Mouse (Mus musculus) right cerebral cortex, adult 2 months (tissue): ENCODE measurements around the gene Spry1.
A peak's percentile ranks its signal among the peaks of the same experiment; 100 is the strongest.
"Not testable (repeated sequence)": the region's sequence is repeated elsewhere in the genome, so short reads cannot be mapped to it uniquely, and the experiment has no call there.

Experiments used
- DNase-seq, 2 experiments: peaks; one replicate each; pipeline ENCODE4 v3.0.0; 2021 to 2022; ENCODE audit warnings: low spot score in 2 of 2

The Spry1 gene

DNA sequence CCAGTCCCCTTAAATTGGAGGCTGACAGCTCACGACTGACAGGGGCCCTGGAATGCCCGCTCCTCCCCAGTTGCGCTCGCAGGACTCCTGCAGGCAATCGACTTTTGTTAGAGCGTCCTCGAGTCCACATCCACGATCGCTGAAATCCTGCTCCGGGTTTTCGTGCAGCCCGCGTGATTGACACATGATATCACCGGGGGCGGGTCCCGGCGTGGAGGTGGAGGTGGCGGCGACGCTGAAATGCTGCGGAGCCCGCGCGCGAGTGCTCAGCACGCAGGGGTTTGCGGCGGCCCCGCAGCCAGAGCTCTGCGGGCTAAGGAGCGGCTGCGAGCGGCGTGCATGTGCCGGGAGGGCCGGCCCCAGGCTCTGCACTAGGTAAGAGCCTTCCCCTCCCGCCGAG lies at the start of gene Spry1:
TSS of gene Spry1 (plus strand) at position 258 of the 400 bp plus-strand sequence.
- peak; percentile 99 for DNase-seq

DNA sequence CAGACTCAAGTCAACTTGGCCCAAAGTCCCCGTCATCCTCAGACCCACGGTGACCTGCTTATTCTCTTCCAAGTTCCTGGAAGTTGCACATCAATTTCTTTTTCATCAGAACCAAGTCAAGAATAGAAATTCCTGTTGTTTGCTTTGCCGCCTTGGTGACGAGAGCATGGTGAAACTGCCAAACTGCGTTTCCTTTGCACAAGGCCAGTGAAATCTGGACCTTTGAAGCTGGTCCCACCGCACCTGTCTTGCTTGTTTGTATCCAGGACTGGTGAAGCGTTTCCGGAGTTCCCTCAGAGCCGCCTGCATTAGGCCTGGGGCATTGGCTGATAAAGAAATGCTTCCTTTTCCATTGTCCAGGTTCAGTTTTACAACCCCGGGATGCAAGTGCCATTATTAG lies 44.0 kb upstream of the Spry1 start:
- no peak for DNase-seq

GRCm38 (mm10) chr3:37596519-37596918 lies 43.2 kb upstream of the Spry1 start:
- no peak for DNase-seq

DNA sequence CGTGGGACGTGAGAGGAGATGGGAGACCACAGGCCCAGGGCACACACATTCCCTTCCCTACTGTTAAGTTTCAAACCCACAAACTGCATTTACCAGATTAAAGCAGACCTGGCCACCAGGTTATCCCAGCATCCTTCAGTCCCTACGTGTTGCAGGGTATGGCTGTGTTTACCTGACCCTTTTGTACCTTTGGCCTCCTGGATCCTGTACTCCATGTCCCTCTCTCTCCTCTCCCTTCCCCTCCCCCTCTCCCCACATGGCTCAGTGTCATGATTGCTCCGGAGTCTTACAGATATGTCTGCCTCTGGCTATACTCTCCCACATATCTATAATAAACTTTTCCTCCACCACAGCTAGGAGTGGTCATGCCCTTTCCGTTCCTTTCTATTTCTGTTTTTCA lies 42.5 kb upstream of the Spry1 start:
- DNase-seq = no peak

DNA sequence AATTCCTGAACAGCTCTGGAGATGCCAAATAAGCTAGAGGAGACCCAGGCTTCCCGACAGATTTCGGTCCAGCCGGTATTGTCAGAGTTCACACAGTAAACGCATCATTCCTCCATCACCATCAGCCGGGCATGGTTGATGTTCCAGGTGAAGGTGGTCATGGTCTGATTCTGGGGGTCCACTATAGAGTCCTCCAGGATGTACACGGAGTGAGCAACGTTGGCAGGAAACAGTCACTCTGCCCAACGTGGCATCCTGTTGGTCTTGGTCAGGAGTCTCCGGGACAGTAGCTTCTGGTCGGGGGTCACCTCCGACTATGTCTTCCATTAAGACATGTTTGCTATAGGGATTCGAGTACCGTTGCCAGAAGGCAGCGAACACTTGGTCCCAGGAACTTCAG lies 40.1 kb upstream of the Spry1 start:
- not testable (repeated sequence) for DNase-seq

DNA sequence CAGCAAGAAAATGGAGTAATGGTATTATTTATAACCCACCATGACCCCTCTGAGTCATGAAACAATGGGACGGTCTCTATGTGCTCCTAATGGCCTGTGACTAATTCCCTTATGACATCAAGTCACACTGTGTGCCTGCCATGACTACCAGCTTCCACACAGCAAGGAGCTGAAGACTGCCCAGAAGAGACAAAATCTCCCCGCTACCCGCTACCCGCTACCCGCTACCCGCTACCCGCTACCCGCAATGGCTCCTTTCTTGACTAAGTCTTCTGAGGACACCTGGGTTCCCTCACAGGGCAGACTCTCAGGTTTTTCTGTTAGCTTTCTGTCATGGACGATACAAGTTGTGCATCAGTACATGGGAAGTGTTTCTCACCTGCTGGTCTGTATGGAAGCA lies 37.4 kb upstream of the Spry1 start:
- no peak for DNase-seq

DNA sequence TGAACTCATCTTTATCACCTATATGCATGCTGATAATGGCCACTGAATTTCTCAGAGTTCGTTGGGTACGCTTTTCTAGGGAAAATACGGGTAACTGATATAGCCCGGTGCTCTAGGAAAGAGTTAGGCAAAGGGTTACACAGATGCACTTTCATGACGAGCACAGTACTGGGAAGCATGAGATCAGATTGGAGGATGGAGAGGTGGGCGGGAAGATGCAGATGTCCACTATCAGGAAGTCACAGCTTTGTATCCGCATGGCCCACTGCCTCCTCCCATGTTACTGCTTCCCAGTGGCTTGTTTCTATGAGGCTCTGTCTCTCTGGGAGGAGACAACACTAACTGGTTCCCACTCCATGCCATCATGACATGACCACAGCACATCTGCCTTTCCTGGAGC lies 36.9 kb upstream of the Spry1 start:
- DNase-seq = no peak

DNA sequence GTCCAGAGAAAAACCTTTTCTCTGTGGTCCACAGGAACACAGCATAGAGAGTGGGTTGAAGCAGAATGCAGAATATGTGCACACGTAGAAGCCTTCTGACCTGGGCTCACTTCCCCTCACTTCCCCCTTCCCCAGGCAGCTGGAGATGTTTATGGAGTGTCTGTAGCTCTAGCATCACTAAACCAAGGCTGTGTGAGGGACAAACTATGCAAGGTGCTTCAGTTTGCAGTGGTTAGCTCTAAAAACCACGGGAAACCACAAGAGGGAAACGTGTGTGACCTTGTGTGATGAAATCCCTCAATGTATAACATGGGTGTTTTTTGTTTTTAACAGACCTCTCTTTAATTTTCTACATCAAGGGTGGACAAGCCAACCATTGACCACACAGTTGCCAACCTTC lies 36.2 kb upstream of the Spry1 start:
- no peak for DNase-seq

GRCm38 (mm10) chr3:37604976-37605875 lies 34.5 kb upstream of the Spry1 start:
- DNase-seq = no peak

DNA sequence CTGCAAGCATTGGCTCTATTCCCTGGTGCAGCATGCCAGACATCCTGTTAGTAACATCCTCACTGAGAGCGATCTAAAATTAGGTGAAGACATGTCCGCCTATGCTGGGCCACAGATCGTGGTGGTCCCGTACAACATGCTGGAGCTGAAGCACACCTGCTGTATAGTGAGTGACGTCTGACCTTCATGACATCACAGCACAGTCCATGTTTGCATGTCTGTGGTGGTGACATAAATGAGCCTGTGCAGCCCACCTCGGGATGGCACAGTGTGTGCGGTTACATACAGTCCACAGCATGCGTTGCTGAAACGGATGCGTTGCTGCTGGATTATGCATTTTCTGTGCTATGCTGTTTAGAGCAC lies 33.9 kb upstream of the Spry1 start:
- DNase-seq = peak in 1 of 2 experiments; percentile 13

- DNase-seq = no peak
These were observed 30.8 kb upstream of the Spry1 start for GRCm38 (mm10) chr3:37608926-37609325.

DNA sequence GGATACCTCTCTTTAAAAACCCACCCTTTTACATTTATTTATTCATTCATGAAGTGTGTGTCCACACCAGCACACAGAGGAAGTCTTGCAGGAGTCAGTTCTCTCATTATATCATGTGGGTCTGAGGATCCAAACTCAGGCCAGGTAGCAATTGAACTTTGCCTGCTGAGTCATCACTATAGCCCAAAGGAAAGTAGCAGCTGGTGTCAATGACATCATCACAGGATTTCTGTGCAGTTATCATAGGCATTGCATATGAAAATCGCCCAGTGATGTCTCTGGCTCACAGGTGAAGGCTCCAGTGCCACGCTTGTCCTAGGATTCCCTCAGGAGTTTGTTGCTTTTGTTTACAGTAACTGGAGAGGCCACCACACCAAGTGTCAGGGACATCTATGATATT lies 29.1 kb upstream of the Spry1 start:
- no peak for DNase-seq

- no peak for DNase-seq
These were observed 26.0 kb upstream of the Spry1 start for GRCm38 (mm10) chr3:37613722-37614121.

GRCm38 (mm10) chr3:37614878-37615650 lies 24.7 kb upstream of the Spry1 start:
- DNase-seq = no peak

DNA sequence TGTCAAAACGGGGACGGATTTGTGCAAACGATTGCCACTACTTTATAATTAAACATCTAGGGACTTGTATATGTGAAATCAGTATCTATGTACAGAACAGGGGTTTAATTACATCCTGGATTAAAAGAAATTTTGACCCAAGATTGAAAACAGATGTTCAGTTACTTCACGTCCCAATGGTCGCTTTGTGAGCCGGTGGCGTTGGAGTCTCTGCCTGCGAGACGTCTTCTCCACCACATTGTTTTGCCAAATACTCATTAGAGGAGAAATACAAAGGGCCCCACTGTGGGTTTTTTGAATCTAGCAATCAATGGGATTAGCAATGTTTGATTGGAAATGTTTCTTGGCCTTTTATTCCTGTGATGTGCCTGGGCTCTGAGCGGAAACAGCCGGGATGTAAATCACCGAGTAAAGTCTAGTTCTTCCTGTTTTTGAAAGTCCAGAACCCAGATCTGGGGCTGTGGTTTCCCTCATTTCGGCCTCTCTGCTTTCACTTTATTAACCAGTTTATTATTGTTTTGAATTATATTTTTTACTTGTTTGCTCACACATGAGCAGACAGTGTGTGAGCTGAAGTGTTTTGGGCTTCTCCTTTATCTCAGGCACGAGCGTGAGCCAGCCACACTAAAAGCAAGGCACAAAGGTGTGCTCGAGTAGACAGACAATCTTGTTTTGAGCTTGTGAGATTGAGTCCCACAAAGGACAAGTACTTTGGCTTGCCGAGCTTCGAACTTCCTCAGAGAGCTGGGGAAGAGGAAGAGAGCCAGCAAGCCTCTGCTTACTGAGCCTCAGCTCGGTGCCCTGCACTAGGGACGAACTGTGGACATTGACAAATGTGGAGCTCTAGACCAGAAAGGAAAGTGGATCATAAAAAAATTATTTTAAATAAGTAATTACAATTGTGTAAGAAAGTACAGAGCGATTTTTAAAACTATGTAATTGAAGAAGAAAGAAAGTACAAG lies 22.9 kb upstream of the Spry1 start:
- DNase-seq = no peak

DNA sequence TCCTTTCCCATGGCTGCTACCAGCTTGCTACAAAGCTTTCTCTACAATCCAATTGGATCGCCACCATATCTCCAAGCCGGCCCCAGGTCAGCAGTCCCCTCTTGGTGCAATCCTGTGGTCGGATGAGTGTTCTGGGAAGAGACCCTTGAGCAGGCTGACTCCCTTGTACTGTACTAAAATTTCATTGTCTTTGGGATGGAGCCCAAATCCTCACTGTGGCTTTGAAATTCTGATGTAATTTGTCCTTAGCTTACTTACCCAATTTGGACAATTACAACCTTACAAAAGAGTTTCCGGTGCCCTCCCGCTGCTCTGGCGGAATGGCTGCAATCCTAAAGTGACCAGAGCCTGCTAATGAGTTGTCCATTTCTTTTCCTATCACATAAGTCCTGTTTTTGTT lies 7.5 kb upstream of the Spry1 start:
- no peak for DNase-seq

DNA sequence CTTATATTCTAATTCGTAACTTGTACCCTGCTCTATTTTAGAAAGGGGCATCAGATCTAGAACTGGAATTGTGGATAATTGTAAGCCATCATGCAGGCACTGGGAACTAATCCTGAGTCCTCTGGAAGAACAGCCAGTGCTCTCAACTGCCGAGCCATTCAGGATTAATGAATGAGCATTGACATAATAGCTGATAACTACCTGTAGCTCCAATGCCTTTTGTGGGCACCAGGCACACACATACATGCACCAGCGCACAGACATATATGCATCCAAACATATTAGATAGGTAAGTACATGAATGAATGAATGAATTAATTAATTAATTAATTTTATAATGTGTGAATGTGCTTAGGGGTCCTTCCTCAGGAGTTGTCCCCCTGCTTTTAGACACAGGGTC lies 7.0 kb upstream of the Spry1 start:
- DNase-seq = no peak

GRCm38 (mm10) chr3:37634648-37635047 lies 5.1 kb upstream of the Spry1 start:
- DNase-seq = peak in 1 of 2 experiments; percentile 29

GRCm38 (mm10) chr3:37636921-37637320 lies 2.8 kb upstream of the Spry1 start:
- DNase-seq = no peak

- DNase-seq = peak in 1 of 2 experiments; percentile 45
These were observed 495 bp downstream of the Spry1 start for GRCm38 (mm10) chr3:37640162-37640721.

DNA sequence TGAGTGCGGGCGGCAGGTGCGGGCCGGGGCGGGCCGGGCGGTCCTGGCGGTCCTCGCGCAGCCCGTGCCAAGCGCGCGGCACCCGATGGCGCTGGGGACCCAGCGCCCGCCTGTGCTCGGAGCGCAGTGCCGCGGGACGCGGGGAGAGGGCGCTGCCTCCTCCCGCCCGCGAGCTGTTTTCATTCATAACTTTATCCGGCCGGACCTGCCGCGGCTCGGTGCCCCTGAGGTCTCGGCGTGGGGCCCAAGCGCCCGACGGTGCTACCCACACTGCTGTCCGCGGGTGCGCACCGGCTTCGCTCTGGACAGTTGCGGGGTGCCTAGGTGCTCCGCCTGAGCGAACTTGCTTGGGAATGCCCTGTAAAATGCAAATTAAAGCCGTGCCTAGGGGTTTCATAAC lies 1.1 kb downstream of the Spry1 start:
- peak; percentile 41 to 76 for DNase-seq
